8 mouse cellular contexts compared by ENCODE assay signal in the genomic region with DNA sequence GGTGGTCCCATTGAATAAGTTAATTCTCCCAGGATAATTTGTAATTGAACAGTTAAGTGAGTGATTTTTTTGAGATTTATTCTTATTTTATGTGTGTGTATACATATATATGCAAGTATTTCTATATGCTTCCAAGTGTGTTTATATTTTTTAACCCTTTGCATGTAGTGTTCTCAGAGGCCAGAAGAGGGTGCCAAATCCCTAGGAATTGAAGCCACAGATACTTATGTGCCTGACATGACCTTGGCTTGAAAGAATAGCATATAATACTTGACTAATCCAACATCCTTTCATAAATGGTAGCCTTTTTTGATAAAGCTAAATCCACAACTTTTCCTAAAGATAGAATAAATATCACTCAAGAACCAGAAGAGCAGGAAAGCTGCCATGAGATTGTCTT. TPM values are rescaled to one million over a fixed set of nuclear protein-coding genes. Genes with fewer than 3 reads are reported as not detected.
DNase-seq lines count a peak whose midpoint lies in the region; ATAC-seq and TF ChIP-seq lines count a peak whose summit lies in the region.

No protein-coding gene starts in this region.

- peak; percentile 38; the same call in 1 of the 2 replicates for ATAC-seq in lung, embryonic 14.5 days (ENCODE audit: insufficient read depth)
- no peak for ATAC-seq in embryonic facial prominence, embryonic 11.5 days (replicated peaks; ENCODE audit: insufficient number of reproducible peaks, low FRiP score, low TSS enrichment, low read depth)
- peak; percentile 55; the same call in 1 of the 2 replicates for ATAC-seq in midbrain, embryonic 13.5 days

- TF ChIP-seq CTCF in lung, embryonic 14.5 days (IDR thresholded peaks at IDR 0.05; ENCODE audit: low read depth) = peak; percentile 72

- no peak overlapping the region for H3K27ac ChIP-seq in lung, embryonic 14.5 days (ENCODE audit: low read depth)
- no peak overlapping the region for H3K27ac ChIP-seq in embryonic facial prominence, embryonic 11.5 days (replicated peaks; ENCODE audit: low read depth, low read length)
- H3K27ac ChIP-seq in midbrain, embryonic 13.5 days = no peak overlapping the region

- no peaks in the 10 kb centered on the region for H3K36me3 ChIP-seq in lung, embryonic 14.5 days (ENCODE audit: insufficient read depth)
- no peaks in the 10 kb centered on the region for H3K36me3 ChIP-seq in embryonic facial prominence, embryonic 11.5 days (replicated peaks; ENCODE audit: control insufficient read depth, insufficient read depth, low read depth, low read length)
- H3K36me3 ChIP-seq in midbrain, embryonic 13.5 days = no peaks in the 10 kb centered on the region

- no peak overlapping the region for H3K4me2 ChIP-seq in lung, embryonic 14.5 days
- no peak overlapping the region for H3K4me2 ChIP-seq in embryonic facial prominence, embryonic 11.5 days (ENCODE audit: low read depth, low read length)
- no peak overlapping the region for H3K4me2 ChIP-seq in midbrain, embryonic 13.5 days (replicated peaks)

- H3K4me3 ChIP-seq in lung, embryonic 14.5 days (ENCODE audit: low read depth, low read length) = no peak overlapping the region
- no peak overlapping the region for H3K4me3 ChIP-seq in embryonic facial prominence, embryonic 11.5 days (ENCODE audit: low read depth, low read length)
- H3K4me3 ChIP-seq in midbrain, embryonic 13.5 days (replicated peaks) = no peak overlapping the region

- no peaks in the 10 kb centered on the region for H3K4me1 ChIP-seq in lung, embryonic 14.5 days (ENCODE audit: insufficient read depth)
- H3K4me1 ChIP-seq in embryonic facial prominence, embryonic 11.5 days (ENCODE audit: control insufficient read depth, insufficient read depth, low read length) = no peaks in the 10 kb centered on the region
- H3K4me1 ChIP-seq in midbrain, embryonic 13.5 days (replicated peaks) = no peaks in the 10 kb centered on the region

- no peak overlapping the region for H3K9ac ChIP-seq in lung, embryonic 14.5 days
- H3K9ac ChIP-seq in embryonic facial prominence, embryonic 11.5 days (replicated peaks; ENCODE audit: low read length) = no peak overlapping the region
- no peak overlapping the region for H3K9ac ChIP-seq in midbrain, embryonic 13.5 days (replicated peaks)

- H3K27me3 ChIP-seq in lung, embryonic 14.5 days (ENCODE audit: insufficient read depth, low read length) = no peaks in the 10 kb centered on the region
- no peaks in the 10 kb centered on the region for H3K27me3 ChIP-seq in embryonic facial prominence, embryonic 11.5 days (ENCODE audit: control insufficient read depth, insufficient read depth, low read length)
- no peaks in the 10 kb centered on the region for H3K27me3 ChIP-seq in midbrain, embryonic 13.5 days

- no peaks in the 10 kb centered on the region for H3K9me3 ChIP-seq in lung, embryonic 14.5 days (ENCODE audit: low read depth, low read length)
- no peaks in the 10 kb centered on the region for H3K9me3 ChIP-seq in embryonic facial prominence, embryonic 11.5 days (replicated peaks; ENCODE audit: control insufficient read depth, low read length)
- H3K9me3 ChIP-seq in midbrain, embryonic 13.5 days = no peaks in the 10 kb centered on the region

- peak; percentile 48 to 58 for DNase-seq in cerebellum, postnatal 14 days
- no peak for DNase-seq in cerebellum, adult 9-11 months
- DNase-seq in lung, embryonic 14.5 days = peak; percentile 74
- DNase-seq in lung, postnatal 36 days = no peak
- peak; percentile 67 for DNase-seq in embryonic facial prominence, embryonic 11.5 days (ENCODE audit: low spot score)
- no peak for DNase-seq in ovary, adult 18-20 months (ENCODE audit: low spot score)
- DNase-seq in natural killer cell, adult 2 months (ENCODE audit: low spot score in 2 of 2) = no peak

RNA-seq across cellular contexts. Expression of a gene that starts 46.1 kb away (rescaled TPM):
- 45.1 and 46.1 TPM in 2 replicates for polyA plus RNA-seq in lung, embryonic 14.5 days (2014; fragmentation: Nextera tagmentation; extraction: Ambion mirVana)
- polyA plus RNA-seq in embryonic facial prominence, embryonic 11.5 days (2014; fragmentation: Nextera tagmentation; extraction: Ambion mirVana) = 53.3 and 57.5 TPM in 2 replicates
- polyA plus RNA-seq in midbrain, embryonic 13.5 days (2015; fragmentation: Nextera tagmentation; extraction: Ambion mirVana) = 44.1 and 46.8 TPM in 2 replicates

RNA-seq across cellular contexts. Expression of a gene that starts 56.6 kb away (rescaled TPM):
- polyA plus RNA-seq in lung, embryonic 14.5 days (2014; fragmentation: Nextera tagmentation; extraction: Ambion mirVana) = not detected in 2 replicates
- polyA plus RNA-seq in embryonic facial prominence, embryonic 11.5 days (2014; fragmentation: Nextera tagmentation; extraction: Ambion mirVana) = not detected in 2 replicates
- polyA plus RNA-seq in midbrain, embryonic 13.5 days (2015; fragmentation: Nextera tagmentation; extraction: Ambion mirVana) = 0.13 TPM in 1 of 2 replicates, not detected in the other

Comparison
In these comparisons a context has a peak if more than half of its experiments do, and no peak if none do; other contexts are left out.
1. DNase-seq: peak in cerebellum, postnatal 14 days (2 of 2), lung, embryonic 14.5 days (single experiment) and embryonic facial prominence, embryonic 11.5 days (single experiment); none in cerebellum, adult 9-11 months (single experiment), lung, postnatal 36 days (single experiment), ovary, adult 18-20 months (single experiment) and natural killer cell, adult 2 months (0 of 2).